Mouse (Mus musculus) embryo, embryonic 11.5 days (tissue): ENCODE data around the gene Ces3a.
"Not testable (repeated sequence)": the region's sequence is repeated elsewhere in the genome, so short reads cannot be mapped to it uniquely, and the experiment has no call there.

ENCODE experiments used
- DNase-seq: peaks from one replicate; pipeline ENCODE4 v3.0.0-alpha.2; 2012; ENCODE audit warnings: low read depth, low spot score

Gene Ces3a

GRCm38 (mm10) chr8:105093992-105094391 lies 45.6 kb downstream of the Ces3a start:
- DNase-seq = no peak

GRCm38 (mm10) chr8:105102101-105102785 lies 53.8 kb downstream of the Ces3a start:
- not testable (repeated sequence) for DNase-seq

GRCm38 (mm10) chr8:105103701-105104100 lies 55.3 kb downstream of the Ces3a start:
- not testable (repeated sequence) for DNase-seq

- DNase-seq = no peak
These were observed 55.8 kb downstream of the Ces3a start for GRCm38 (mm10) chr8:105104220-105104619.
